Mouse (Mus musculus): Measurements from ENCODE around the gene Pgs1.

Gene Pgs1

DNA sequence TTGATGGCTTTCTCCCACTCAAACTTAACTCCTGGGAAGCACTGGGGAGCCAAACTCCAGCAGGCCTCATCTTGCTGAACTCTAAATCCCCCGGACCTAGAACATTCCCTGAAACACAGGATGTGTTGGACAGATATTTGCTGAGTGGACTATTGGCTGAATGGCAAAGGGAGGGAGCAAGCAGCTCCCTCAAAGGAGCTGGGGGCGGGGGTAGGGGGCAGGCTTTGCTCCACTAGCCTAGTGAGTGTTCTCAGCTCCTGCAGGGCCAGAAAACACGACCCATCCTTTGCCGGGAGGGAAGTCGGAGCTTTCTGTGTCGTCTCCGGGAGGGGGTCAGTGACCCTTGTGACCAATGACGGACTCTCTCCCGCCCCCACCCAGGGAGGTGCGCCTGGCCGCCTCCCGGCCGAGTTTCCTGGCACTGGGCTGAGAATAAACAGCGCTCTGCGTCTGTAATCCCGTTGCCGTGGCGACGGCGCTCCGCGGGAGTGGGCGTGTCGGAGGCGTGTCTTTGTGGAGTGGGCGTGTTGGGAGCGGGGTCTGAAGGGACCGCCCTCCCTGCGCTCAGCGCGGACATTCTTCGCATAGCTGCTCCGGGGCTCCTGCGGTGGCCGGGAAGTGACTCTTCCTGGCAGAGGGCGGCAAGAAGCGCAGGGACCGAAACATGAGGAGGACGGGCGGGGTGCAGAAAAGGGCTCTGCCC is 22.9 kb upstream of the Pgs1 start:
- DNase-seq, result peak; percentile 83 to 88

DNA sequence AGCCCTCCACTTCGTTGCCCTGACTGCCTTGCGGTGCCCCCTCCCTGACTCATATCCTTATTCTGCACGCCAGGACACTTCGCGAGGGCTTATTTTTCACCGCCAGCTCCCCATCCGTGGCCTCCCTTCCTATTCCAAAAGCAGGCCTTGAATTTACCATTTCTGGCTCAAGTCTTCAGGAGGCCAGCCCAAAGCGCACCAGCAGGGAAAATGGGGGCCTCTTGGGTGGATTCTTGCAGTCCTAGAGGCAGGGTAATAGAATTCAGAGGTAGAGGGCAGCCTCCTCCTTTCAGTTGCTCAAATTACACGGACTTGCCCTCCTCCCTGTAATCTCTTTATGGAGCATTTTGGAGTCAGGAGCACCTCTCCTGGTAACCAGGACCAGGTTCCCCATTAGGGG is 22.2 kb upstream of the Pgs1 start:
- DNase-seq, result no peak

GRCm38 (mm10) chr11:117964294-117964693 is 21.8 kb upstream of the Pgs1 start:
- DNase-seq, result no peak

DNA sequence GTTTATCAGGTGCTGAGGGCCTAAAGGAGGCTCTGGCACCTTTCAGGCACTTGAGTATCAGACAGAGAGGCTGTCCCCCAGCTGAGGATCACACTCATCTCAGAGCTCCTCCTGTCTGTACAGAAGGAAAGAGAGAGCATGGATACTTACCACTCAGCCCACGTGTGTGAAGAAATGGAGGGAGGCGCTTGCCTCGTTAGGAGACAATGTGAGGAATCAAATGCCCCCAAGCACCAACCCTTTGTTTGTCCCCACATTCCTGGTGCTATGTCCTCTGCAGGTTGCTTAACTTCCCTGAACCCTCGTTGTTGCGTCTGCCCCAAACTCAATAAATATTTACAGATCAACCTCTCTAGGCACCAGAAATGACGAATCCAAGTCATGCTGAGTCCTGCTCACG is 21.0 kb upstream of the Pgs1 start:
- DNase-seq, result no peak

- no peak for DNase-seq
These were observed 20.5 kb upstream of the Pgs1 start for GRCm38 (mm10) chr11:117965561-117965981.

- peak; percentile 45 to 51 for DNase-seq
These were observed 19.5 kb upstream of the Pgs1 start for GRCm38 (mm10) chr11:117966506-117967100.

GRCm38 (mm10) chr11:117967249-117968015 is 18.7 kb upstream of the Pgs1 start:
- DNase-seq, result peak; percentile 39 to 48

- peak; percentile 36 to 43 for DNase-seq
These were observed 17.9 kb upstream of the Pgs1 start for GRCm38 (mm10) chr11:117968016-117968671.

- no peak for DNase-seq
These were observed 17.4 kb upstream of the Pgs1 start for GRCm38 (mm10) chr11:117968716-117969099.

- DNase-seq, result peak; percentile 59 to 67
These were observed 16.8 kb upstream of the Pgs1 start for GRCm38 (mm10) chr11:117969100-117969944.

GRCm38 (mm10) chr11:117969945-117970872 is 15.9 kb upstream of the Pgs1 start, which contains the start of gene Socs3:
Socs3 (minus strand) TSS chr11:117970047.
- DNase-seq, result peak; percentile 92 to 95

GRCm38 (mm10) chr11:117971100-117971499 is 15.0 kb upstream of the Pgs1 start:
- DNase-seq, result no peak

- DNase-seq, result no peak
These were observed 14.3 kb upstream of the Pgs1 start for GRCm38 (mm10) chr11:117971646-117972242.

- no peak for DNase-seq
These were observed 13.2 kb upstream of the Pgs1 start for GRCm38 (mm10) chr11:117972656-117973558.

- no peak for DNase-seq
These were observed 12.5 kb upstream of the Pgs1 start for GRCm38 (mm10) chr11:117973569-117973968.

DNA sequence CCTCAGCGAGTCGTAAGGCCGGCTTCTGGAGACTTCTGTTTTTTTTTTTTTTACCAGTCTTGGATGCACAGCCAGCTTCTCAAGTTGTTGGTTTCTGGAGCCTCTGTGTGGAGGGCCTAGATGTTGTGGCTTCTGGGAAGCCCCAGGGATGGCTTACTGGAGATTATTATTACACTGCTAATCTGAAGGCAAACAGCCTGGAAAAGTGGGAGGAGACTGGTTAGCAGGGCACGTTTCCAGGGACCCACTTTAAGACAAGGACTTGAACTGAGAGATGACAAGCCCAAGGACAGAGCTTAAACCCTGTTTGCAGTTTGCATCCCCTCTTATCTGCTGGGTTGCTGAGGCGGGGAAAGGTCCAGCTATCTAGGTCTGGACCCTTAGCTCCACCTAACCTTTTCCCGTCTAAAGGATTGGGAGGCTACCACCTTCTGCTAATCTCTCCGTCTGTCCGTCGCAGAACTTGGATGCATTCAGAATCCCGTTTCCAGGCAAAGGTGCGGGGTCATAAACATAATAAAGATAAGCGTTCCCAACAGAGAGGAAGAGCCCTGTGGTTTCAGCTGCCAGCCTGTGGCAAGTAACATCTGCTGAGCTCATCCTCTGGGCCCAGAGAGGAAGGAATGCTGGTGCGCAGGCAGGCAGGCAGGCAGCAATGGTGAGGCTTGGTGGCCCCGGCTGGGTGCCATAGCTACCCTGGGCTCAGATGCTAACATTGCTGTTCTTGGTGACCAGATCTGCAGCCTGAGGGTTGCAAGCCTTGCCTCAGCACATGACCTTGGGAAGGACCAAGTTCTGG is 11.6 kb upstream of the Pgs1 start:
- no peak for DNase-seq

GRCm38 (mm10) chr11:117975211-117975967 is 10.7 kb upstream of the Pgs1 start:
- DNase-seq, result no peak

- DNase-seq, result peak; percentile 58 to 65
These were observed 10.0 kb upstream of the Pgs1 start for GRCm38 (mm10) chr11:117976081-117976582.
